Comparison of ENCODE assay signal across 19 mouse cellular contexts in the genomic region with DNA sequence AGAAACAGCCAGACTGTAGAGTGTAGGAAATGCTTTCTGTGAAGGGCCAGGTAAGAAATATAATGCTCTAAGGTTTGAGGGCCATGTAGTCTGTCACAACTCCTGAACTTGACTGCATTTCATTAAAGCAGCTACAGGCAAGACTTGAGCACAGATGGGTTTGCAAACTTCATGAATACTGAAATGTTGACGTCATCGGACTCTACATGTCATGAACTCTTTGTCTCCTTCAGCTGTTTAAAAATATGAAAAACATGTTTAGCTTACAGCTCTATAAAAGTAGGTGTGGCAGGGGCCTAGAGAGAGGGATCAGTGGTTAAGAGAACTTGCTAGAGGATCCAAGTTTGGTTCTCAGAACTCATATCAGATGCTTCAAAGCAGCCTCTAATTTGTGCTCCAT.
DNase-seq lines count a peak whose midpoint lies in the region; ATAC-seq and TF ChIP-seq lines count a peak whose summit lies in the region.
"Had no signal": no experiment of that assay in that cellular context is flagged by ENCODE, and none has a peak within 500 bp of the region (broad histone marks: within the 10 kb centered on the region; RNA-seq: fewer than 3 reads in every experiment).

No protein-coding gene starts in this region.

- no peak for ATAC-seq in kidney, embryonic 15.5 days (replicated peaks; ENCODE audit: low FRiP score)
- no peak for ATAC-seq in intestine, postnatal 0 days
- no peak for ATAC-seq in hindbrain, embryonic 11.5 days (ENCODE audit: low FRiP score)
- ATAC-seq: forebrain, embryonic 14.5 days; midbrain, embryonic 16.5 days had no signal

- no peak for DNase-seq in gastrocnemius, adult 2 months
- DNase-seq in gastrocnemius, postnatal 4 days (ENCODE audit: low spot score in 2 of 2), result no peak
- no peak for DNase-seq in kidney, adult 18-20 months
- peak; percentile 33 for DNase-seq in 3T3-L1 (ENCODE audit: low read depth, low spot score)
- no peak for DNase-seq in adrenal gland, postnatal 25 days
- DNase-seq in hindbrain, embryonic 11.5 days (ENCODE audit: low spot score), result no peak
- DNase-seq: cerebellum, adult 11 months; thymus, postnatal 14 days had no signal

- peaks cover 37% of the 10 kb centered on the region for H3K4me1 ChIP-seq in kidney, embryonic 15.5 days
- peaks cover 6% of the 10 kb centered on the region; the same call in 1 of the 2 replicates for H3K4me1 ChIP-seq in intestine, postnatal 0 days (replicated peaks; ENCODE audit: control insufficient read depth, insufficient read depth, low read length)
- no peaks in the 10 kb centered on the region for H3K4me1 ChIP-seq in hindbrain, embryonic 11.5 days (replicated peaks; ENCODE audit: control insufficient read depth, insufficient read depth, low read length)
- H3K4me1 ChIP-seq: megakaryocyte, embryonic 14.5 days; neural tube, embryonic 12.5 days had no signal

- no peak overlapping the region for H3K9ac ChIP-seq in kidney, embryonic 15.5 days
- H3K9ac ChIP-seq in intestine, postnatal 0 days (ENCODE audit: low read depth, low read length), result no peak overlapping the region
- no peak overlapping the region for H3K9ac ChIP-seq in hindbrain, embryonic 11.5 days (ENCODE audit: low read depth, low read length)
- H3K9ac ChIP-seq: limb, embryonic 12.5 days; neural tube, embryonic 12.5 days had no signal

- H3K27me3 ChIP-seq in kidney, embryonic 15.5 days, result no peaks in the 10 kb centered on the region
- no peaks in the 10 kb centered on the region for H3K27me3 ChIP-seq in intestine, postnatal 0 days (replicated peaks; ENCODE audit: control insufficient read depth, insufficient read depth, low read length)
- no peaks in the 10 kb centered on the region; the same call in 1 of the 2 replicates for H3K27me3 ChIP-seq in hindbrain, embryonic 11.5 days (ENCODE audit: control insufficient read depth, insufficient read depth, low read length)
- H3K27me3 ChIP-seq: CH12.LX; limb, embryonic 12.5 days; neural tube, embryonic 12.5 days had no signal

- TF ChIP-seq CTCF in gastrocnemius, adult 2 months (IDR thresholded peaks at IDR 0.05), result no peak
- no peak for TF ChIP-seq CTCF in intestine, postnatal 0 days (IDR thresholded peaks at IDR 0.05; ENCODE audit: low read depth)

- H3K27ac ChIP-seq in gastrocnemius, adult 2 months, result peak overlapping the region; percentile 89
- peak overlapping the region; percentile 59; the same call in 1 of the 2 replicates for H3K27ac ChIP-seq in kidney, embryonic 15.5 days
- H3K27ac ChIP-seq in intestine, postnatal 0 days (ENCODE audit: low read depth, low read length), result 0 out of 2 replicates have a peak overlapping the region, but pooled peaks have one; percentile 5
- no peak overlapping the region for H3K27ac ChIP-seq in hindbrain, embryonic 11.5 days (ENCODE audit: low read depth, low read length)
- H3K27ac ChIP-seq: hindbrain, postnatal 0 days; left cerebral cortex, adult 2 months; limb, embryonic 12.5 days; neural tube, embryonic 12.5 days had no signal

- H3K4me3 ChIP-seq in gastrocnemius, adult 2 months, result no peak overlapping the region
- no peak overlapping the region for H3K4me3 ChIP-seq in kidney, embryonic 15.5 days (replicated peaks)
- H3K4me3 ChIP-seq in intestine, postnatal 0 days (ENCODE audit: low read depth, low read length), result no peak overlapping the region
- H3K4me3 ChIP-seq in hindbrain, embryonic 11.5 days (ENCODE audit: low read depth, low read length), result no peak overlapping the region
- H3K4me3 ChIP-seq: erythroblast, embryonic 14.5 days; left cerebral cortex, adult 2 months; limb, embryonic 12.5 days; megakaryocyte, embryonic 14.5 days; neural tube, embryonic 12.5 days had no signal

- intact Hi-C loops in gastrocnemius, adult 2 months (cut with DNase I), result loop anchor here (5.0 kb wide), 3 partner anchors 51 to 109 kb away; no protein-coding TSS in a partner anchor

- no peaks in the 10 kb centered on the region for H3K9me3 ChIP-seq in kidney, embryonic 15.5 days (replicated peaks)
- no peaks in the 10 kb centered on the region for H3K9me3 ChIP-seq in intestine, postnatal 0 days (ENCODE audit: control insufficient read depth)
- no peaks in the 10 kb centered on the region for H3K9me3 ChIP-seq in hindbrain, embryonic 11.5 days (ENCODE audit: control insufficient read depth, low read length)
- H3K9me3 ChIP-seq: neural tube, embryonic 12.5 days had no signal

- no peaks in the 10 kb centered on the region for H3K36me3 ChIP-seq in kidney, embryonic 15.5 days
- no peaks in the 10 kb centered on the region for H3K36me3 ChIP-seq in intestine, postnatal 0 days (ENCODE audit: control insufficient read depth, insufficient read depth)
- no peaks in the 10 kb centered on the region for H3K36me3 ChIP-seq in hindbrain, embryonic 11.5 days (ENCODE audit: control insufficient read depth, insufficient read depth, low read length)
- H3K36me3 ChIP-seq: limb, embryonic 12.5 days; neural tube, embryonic 12.5 days had no signal

- no peak overlapping the region for H3K4me2 ChIP-seq in kidney, embryonic 15.5 days
- no peak overlapping the region for H3K4me2 ChIP-seq in intestine, postnatal 0 days (replicated peaks; ENCODE audit: low read depth)
- no peak overlapping the region for H3K4me2 ChIP-seq in hindbrain, embryonic 11.5 days (replicated peaks; ENCODE audit: low read depth, low read length)
- H3K4me2 ChIP-seq: limb, embryonic 12.5 days; neural tube, embryonic 12.5 days had no signal

- 84% methylated on average over 2 of the region's 2 CpGs for WGBS in kidney, embryonic 15.5 days
- WGBS in intestine, postnatal 0 days, result 52% methylated on average over 2 of the region's 2 CpGs
- WGBS in hindbrain, embryonic 11.5 days, result 97% methylated on average over 2 of the region's 2 CpGs
